Mouse (Mus musculus): ENCODE results near the gene St7. TPM values are rescaled to one million over a fixed set of nuclear protein-coding genes. Genes with fewer than 3 reads are reported as not detected.
A peak's percentile ranks its signal among the peaks of the same experiment; 100 is the strongest.

Gene St7
- total RNA-seq (2014; rRNA removed; ENCODE audit: low replicate concordance) = 26.0 and 38.5 TPM in 2 replicates
- 17.3 and 17.7 TPM in 2 replicates for polyA plus RNA-seq (2015; fragmentation: Nextera tagmentation; extraction: Ambion mirVana)

GRCm38 (mm10) chr6:17692647-17693046 is at the start of gene St7:
Gene St7, plus strand, starts transcription at chr6:17692933.
- peaks cover 15% of the 10 kb centered on the region for H3K4me1 ChIP-seq (ENCODE audit: control insufficient read depth, insufficient read depth)
- peak within 1 kb of the TSS; percentile 67 for H3K4me2 ChIP-seq (ENCODE audit: low read depth, low read length)
- H3K27ac ChIP-seq (ENCODE audit: low read depth) = peak within 1 kb of the TSS; percentile 97
- ATAC-seq (ENCODE audit: insufficient read depth, low read depth) = no peak
- H3K9ac ChIP-seq (replicated peaks; ENCODE audit: low read depth, low read length) = peak within 1 kb of the TSS; percentile 91
- no peak for DNase-seq (ENCODE audit: low spot score)
- no peaks in the 10 kb centered on the region for H3K27me3 ChIP-seq (ENCODE audit: control insufficient read depth, insufficient read depth, low read length)
- H3K4me3 ChIP-seq (ENCODE audit: low read depth, low read length) = peak within 1 kb of the TSS; percentile 84
- 79% methylated on average over 7 of the region's 7 CpGs for WGBS
- TF ChIP-seq CTCF (IDR thresholded peaks at IDR 0.05; ENCODE audit: low read depth) (no peak), EP300 (IDR thresholded peaks at IDR 0.05; ENCODE audit: low read depth) (no peak)
- no peaks in the 10 kb centered on the region for H3K36me3 ChIP-seq (replicated peaks; ENCODE audit: control insufficient read depth, insufficient read depth, low read length)
- no peaks in the 10 kb centered on the region for H3K9me3 ChIP-seq (replicated peaks; ENCODE audit: control insufficient read depth, low read length)

GRCm38 (mm10) chr6:17646107-17646506 is 46.6 kb upstream of the St7 start:
- Histone ChIP-seq H3K4me1 (ENCODE audit: control insufficient read depth, insufficient read depth) (peaks cover 26% of the 10 kb centered on the region; the same call in 1 of the 2 replicates), H3K4me3 (ENCODE audit: low read depth, low read length) (no peak overlapping the region), H3K27ac (ENCODE audit: low read depth) (no peak overlapping the region), H3K27me3 (ENCODE audit: control insufficient read depth, insufficient read depth, low read length) (no peaks in the 10 kb centered on the region), H3K9me3 (replicated peaks; ENCODE audit: control insufficient read depth, low read length) (no peaks in the 10 kb centered on the region), H3K36me3 (replicated peaks; ENCODE audit: control insufficient read depth, insufficient read depth, low read length) (peaks cover 24% of the 10 kb centered on the region), H3K9ac (replicated peaks; ENCODE audit: low read depth, low read length) (no peak overlapping the region), H3K4me2 (ENCODE audit: low read depth, low read length) (no peak overlapping the region)
- TF ChIP-seq CTCF (IDR thresholded peaks at IDR 0.05; ENCODE audit: low read depth) = no peak
- no peak for TF ChIP-seq EP300 (IDR thresholded peaks at IDR 0.05; ENCODE audit: low read depth)
- DNase-seq (ENCODE audit: low spot score) = no peak
- WGBS = 39% methylated on average over 3 of the region's 3 CpGs
- no peak for ATAC-seq (ENCODE audit: insufficient read depth, low read depth)

- Histone ChIP-seq H3K27ac (ENCODE audit: low read depth) (no peak overlapping the region), H3K36me3 (replicated peaks; ENCODE audit: control insufficient read depth, insufficient read depth, low read length) (peaks cover 61% of the 10 kb centered on the region), H3K4me1 (ENCODE audit: control insufficient read depth, insufficient read depth) (no peaks in the 10 kb centered on the region), H3K27me3 (ENCODE audit: control insufficient read depth, insufficient read depth, low read length) (no peaks in the 10 kb centered on the region), H3K4me2 (ENCODE audit: low read depth, low read length) (no peak overlapping the region), H3K4me3 (ENCODE audit: low read depth, low read length) (no peak overlapping the region), H3K9me3 (replicated peaks; ENCODE audit: control insufficient read depth, low read length) (no peaks in the 10 kb centered on the region), H3K9ac (replicated peaks; ENCODE audit: low read depth, low read length) (no peak overlapping the region)
- no peak for ATAC-seq (ENCODE audit: insufficient read depth, low read depth)
- 66% methylated on average over 2 of the region's 2 CpGs for WGBS
- TF ChIP-seq CTCF (IDR thresholded peaks at IDR 0.05; ENCODE audit: low read depth) (no peak), EP300 (IDR thresholded peaks at IDR 0.05; ENCODE audit: low read depth) (no peak)
- no peak for DNase-seq (ENCODE audit: low spot score)
These were observed 40.6 kb upstream of the St7 start for GRCm38 (mm10) chr6:17652132-17652531.

- H3K9me3 ChIP-seq (replicated peaks; ENCODE audit: control insufficient read depth, low read length) = no peaks in the 10 kb centered on the region
- H3K27me3 ChIP-seq (ENCODE audit: control insufficient read depth, insufficient read depth, low read length) = no peaks in the 10 kb centered on the region
- H3K27ac ChIP-seq (ENCODE audit: low read depth) = no peak overlapping the region
- ATAC-seq (ENCODE audit: insufficient read depth, low read depth) (no peak), DNase-seq (ENCODE audit: low spot score) (no peak)
- no peak overlapping the region for H3K4me2 ChIP-seq (ENCODE audit: low read depth, low read length)
- no peaks in the 10 kb centered on the region for H3K4me1 ChIP-seq (ENCODE audit: control insufficient read depth, insufficient read depth)
- TF ChIP-seq CTCF (IDR thresholded peaks at IDR 0.05; ENCODE audit: low read depth) (no peak), EP300 (IDR thresholded peaks at IDR 0.05; ENCODE audit: low read depth) (no peak)
- no peak overlapping the region for H3K4me3 ChIP-seq (ENCODE audit: low read depth, low read length)
- no peak overlapping the region for H3K9ac ChIP-seq (replicated peaks; ENCODE audit: low read depth, low read length)
- H3K36me3 ChIP-seq (replicated peaks; ENCODE audit: control insufficient read depth, insufficient read depth, low read length) = peaks cover 58% of the 10 kb centered on the region
- WGBS = 86% methylated on average over 2 of the region's 2 CpGs
These were observed 37.7 kb upstream of the St7 start for GRCm38 (mm10) chr6:17655080-17655479.

- ATAC-seq (ENCODE audit: insufficient read depth, low read depth) (no peak), DNase-seq (ENCODE audit: low spot score) (no peak)
- H3K9me3 ChIP-seq (replicated peaks; ENCODE audit: control insufficient read depth, low read length) = no peaks in the 10 kb centered on the region
- WGBS = 67% methylated on average over 1 of the region's 1 CpGs
- no peak overlapping the region for H3K27ac ChIP-seq (ENCODE audit: low read depth)
- H3K36me3 ChIP-seq (replicated peaks; ENCODE audit: control insufficient read depth, insufficient read depth, low read length) = peaks cover 58% of the 10 kb centered on the region
- no peaks in the 10 kb centered on the region for H3K27me3 ChIP-seq (ENCODE audit: control insufficient read depth, insufficient read depth, low read length)
- no peak overlapping the region for H3K4me2 ChIP-seq (ENCODE audit: low read depth, low read length)
- no peak overlapping the region for H3K9ac ChIP-seq (replicated peaks; ENCODE audit: low read depth, low read length)
- no peak for TF ChIP-seq CTCF (IDR thresholded peaks at IDR 0.05; ENCODE audit: low read depth)
- TF ChIP-seq EP300 (IDR thresholded peaks at IDR 0.05; ENCODE audit: low read depth) = no peak
- 0 out of 2 replicates have a peak, but pooled peaks cover 4% of the 10 kb centered on the region for H3K4me1 ChIP-seq (ENCODE audit: control insufficient read depth, insufficient read depth)
- H3K4me3 ChIP-seq (ENCODE audit: low read depth, low read length) = no peak overlapping the region
These were observed 35.4 kb upstream of the St7 start for GRCm38 (mm10) chr6:17657308-17657707.

GRCm38 (mm10) chr6:17665348-17665747 is 27.4 kb upstream of the St7 start:
- DNase-seq (ENCODE audit: low spot score) (no peak), ATAC-seq (ENCODE audit: insufficient read depth, low read depth) (no peak)
- no peaks in the 10 kb centered on the region for H3K27me3 ChIP-seq (ENCODE audit: control insufficient read depth, insufficient read depth, low read length)
- WGBS = 87% methylated on average over 7 of the region's 7 CpGs
- H3K36me3 ChIP-seq (replicated peaks; ENCODE audit: control insufficient read depth, insufficient read depth, low read length) = peaks cover 64% of the 10 kb centered on the region
- TF ChIP-seq CTCF (IDR thresholded peaks at IDR 0.05; ENCODE audit: low read depth) (no peak), EP300 (IDR thresholded peaks at IDR 0.05; ENCODE audit: low read depth) (no peak)
- H3K4me2 ChIP-seq (ENCODE audit: low read depth, low read length) = no peak overlapping the region
- H3K9ac ChIP-seq (replicated peaks; ENCODE audit: low read depth, low read length) = no peak overlapping the region
- no peak overlapping the region for H3K27ac ChIP-seq (ENCODE audit: low read depth)
- 0 out of 2 replicates have a peak, but pooled peaks cover 4% of the 10 kb centered on the region for H3K4me1 ChIP-seq (ENCODE audit: control insufficient read depth, insufficient read depth)
- no peak overlapping the region for H3K4me3 ChIP-seq (ENCODE audit: low read depth, low read length)
- no peaks in the 10 kb centered on the region for H3K9me3 ChIP-seq (replicated peaks; ENCODE audit: control insufficient read depth, low read length)

Measured in heart, postnatal 0 days (tissue).